Mouse (Mus musculus) ES-Bruce4 (cell line): Measurements from ENCODE around the gene Rgs10.

ENCODE experiments used
- CTCF ChIP-seq: IDR thresholded peaks from one replicate; pipeline ENCODE4 v1.8.1; 2011; ENCODE audit warnings: low read depth, low read length
- EP300 ChIP-seq: IDR thresholded peaks from 2 replicates; pipeline ENCODE4 v1.6.1; 2011; ENCODE audit warnings: low read depth, low read length; ENCODE audit not compliant: insufficient read depth
- POLR2A ChIP-seq: IDR thresholded peaks from one replicate; pipeline ENCODE4 v1.8.1; 2011; ENCODE audit warnings: low read length; ENCODE audit not compliant: insufficient read depth

- TF ChIP-seq POLR2A (no peak), CTCF (no peak), EP300 (no peak)
Observed at GRCm38 (mm10) chr7:128403128-128403527, 15.4 kb downstream of the Rgs10 start.
